Mouse (Mus musculus) kidney, embryonic 16.5 days (tissue): Measurements from ENCODE around the gene Eddm3b. TPM values are rescaled to one million over a fixed set of nuclear protein-coding genes. Genes with fewer than 3 reads are reported as not detected.

Experiments used
- ATAC-seq: fragments of 200-750 bp; cut with Nextera tagmentation; 2 replicates; pipeline ENCODE4 v1.8.0; 2017; ENCODE audit warnings: moderate TSS enrichment; ENCODE audit not compliant: low FRiP score, low TSS enrichment
- H3K27ac ChIP-seq: fragments of 300-500 bp; sonication (generic); 2 replicates; pipeline ENCODE4 v1.5.1; 2014; ENCODE audit warnings: low read length
- H3K27me3 ChIP-seq: fragments of 300-500 bp; sonication (generic); 2 replicates; pipeline ENCODE4 v1.6.1; 2014; ENCODE audit warnings: low read length, control low read depth, mixed read lengths; ENCODE audit not compliant: insufficient read depth
- H3K36me3 ChIP-seq: fragments of 300-500 bp; sonication (generic); 2 replicates; pipeline ENCODE4 v1.6.1; 2014; ENCODE audit warnings: low read length, control low read depth, mixed read lengths; ENCODE audit not compliant: insufficient read depth
- H3K4me1 ChIP-seq: fragments of 300-500 bp; sonication (generic); 2 replicates; pipeline ENCODE4 v1.6.1; 2014; ENCODE audit warnings: low read length, control low read depth, mixed read lengths; ENCODE audit not compliant: insufficient read depth
- H3K4me2 ChIP-seq: fragments of 300-500 bp; sonication (generic); replicated peaks from 2 replicates; pipeline ENCODE4 v1.6.1; 2014; ENCODE audit warnings: low read depth, low read length
- H3K4me3 ChIP-seq: fragments of 300-500 bp; sonication (generic); 2 replicates; pipeline ENCODE4 v1.5.1; 2014; ENCODE audit warnings: mild to moderate bottlenecking, low read length
- H3K9ac ChIP-seq: fragments of 300-500 bp; sonication (generic); replicated peaks from 2 replicates; pipeline ENCODE4 v1.6.1; 2014; ENCODE audit warnings: low read length
- H3K9me3 ChIP-seq: fragments of 300-500 bp; sonication (generic); 2 replicates; pipeline ENCODE4 v1.6.1; 2016; ENCODE audit warnings: low read length, control low read depth
- whole genome bisulfite sequencing: fragments of 180-500 bp; shearing (Covaris S2); extraction: QIAGEN DNeasy Blood & Tissue Kit; methylation state at CpG from one replicate; pipeline ENCODE4 v1.1.7; 2014; 5-methylcytosine and 5-hydroxymethylcytosine counted together
- polyA plus RNA-seq: library from polyadenylated mRNA; unstranded; fragments of >200 nt; fragmentation: Nextera tagmentation; extraction: Ambion mirVana; gene quantifications from 2 replicates; pipeline ENCODE4 v1.2.1, GENCODE M21; 2015

Gene Eddm3b
- polyA plus RNA-seq, 1 experiment from 2014 or later = 2.2 TPM

GRCm38 (mm10) chr14:51085911-51086310, 28.3 kb upstream of the Eddm3b start:
- peaks cover 6% of the 10 kb centered on the region for H3K27me3 ChIP-seq
- no peak overlapping the region for H3K27ac ChIP-seq
- H3K4me3 ChIP-seq = no peak overlapping the region
- no peak overlapping the region for H3K9ac ChIP-seq
- no peak overlapping the region for H3K4me2 ChIP-seq
- no peaks in the 10 kb centered on the region for H3K9me3 ChIP-seq
- WGBS = 70% methylated on average over 4 of the region's 4 CpGs
- no peaks in the 10 kb centered on the region for H3K36me3 ChIP-seq
- peaks cover 10% of the 10 kb centered on the region; the same call in 1 of the 2 replicates for H3K4me1 ChIP-seq
- no peak for ATAC-seq

- Histone ChIP-seq H3K9ac (no peak overlapping the region), H3K4me2 (peak overlapping the region; percentile 80), H3K27me3 (0 out of 2 replicates have a peak, but pooled peaks cover 3% of the 10 kb centered on the region), H3K9me3 (no peaks in the 10 kb centered on the region), H3K27ac (no peak overlapping the region; the same call in 1 of the 2 replicates), H3K4me1 (peaks cover 15% of the 10 kb centered on the region), H3K36me3 (no peaks in the 10 kb centered on the region), H3K4me3 (peak overlapping the region; percentile 89)
- no peak for ATAC-seq
- WGBS = 11% methylated on average over 9 of the region's 9 CpGs
These were observed 26.5 kb upstream of the Eddm3b start for GRCm38 (mm10) chr14:51087762-51088161.

DNA sequence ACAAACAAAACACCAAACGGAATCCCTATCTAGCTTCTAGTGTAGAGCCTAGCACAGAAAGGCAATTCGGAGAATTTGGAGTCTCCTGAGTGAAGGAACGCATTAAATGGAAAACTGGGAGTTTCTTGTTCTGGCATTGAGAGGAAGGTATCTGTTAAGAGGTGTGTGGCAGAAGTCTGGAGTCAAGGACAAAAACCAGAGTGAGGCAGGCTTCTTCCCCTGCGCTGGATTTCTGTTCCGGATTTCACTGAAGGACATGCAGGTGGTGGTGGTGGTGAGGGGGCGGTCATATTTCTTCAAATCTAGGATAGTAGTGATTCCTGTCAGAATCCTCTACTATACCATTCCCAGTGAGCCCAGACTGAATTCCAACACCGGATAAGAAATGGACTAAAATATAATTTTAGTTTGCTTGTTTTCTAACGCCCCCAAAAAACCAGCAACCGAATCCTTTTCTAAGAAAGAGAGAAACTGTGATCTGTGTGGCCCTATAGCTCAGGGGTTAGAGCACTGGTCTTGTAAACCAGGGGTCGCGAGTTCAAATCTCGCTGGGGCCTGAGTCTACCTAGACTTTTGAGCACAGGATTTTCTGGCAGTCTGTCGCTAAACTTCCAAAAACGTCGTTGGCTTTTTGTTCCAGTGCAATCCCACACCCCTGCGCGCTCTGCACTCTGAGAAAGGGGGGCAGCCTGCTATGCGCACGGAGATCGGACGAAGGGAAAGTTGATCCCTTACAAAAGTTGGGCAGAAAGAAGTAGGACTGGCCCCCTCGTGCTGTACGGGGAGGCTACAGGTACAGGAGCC, 25.9 kb upstream of the Eddm3b start:
- no peaks in the 10 kb centered on the region for H3K9me3 ChIP-seq
- no peaks in the 10 kb centered on the region for H3K36me3 ChIP-seq
- 0 out of 2 replicates have a peak, but pooled peaks cover 3% of the 10 kb centered on the region for H3K27me3 ChIP-seq
- ATAC-seq = peak; percentile 37
- H3K4me2 ChIP-seq = peak overlapping the region; percentile 80
- H3K4me3 ChIP-seq = peak overlapping the region; percentile 89
- H3K27ac ChIP-seq = peak overlapping the region; percentile 93
- peak overlapping the region; percentile 79 for H3K9ac ChIP-seq
- under 1% methylated on average over 23 of the region's 23 CpGs for WGBS
- peaks cover 12% of the 10 kb centered on the region for H3K4me1 ChIP-seq

- H3K9ac ChIP-seq = peak overlapping the region; percentile 79
- 0% methylated on average over 34 of the region's 34 CpGs for WGBS
- ATAC-seq = peak; percentile 95
- no peaks in the 10 kb centered on the region for H3K9me3 ChIP-seq
- no peaks in the 10 kb centered on the region for H3K36me3 ChIP-seq
- H3K4me1 ChIP-seq = peaks cover 8% of the 10 kb centered on the region
- H3K27ac ChIP-seq = peak overlapping the region; percentile 93
- H3K4me3 ChIP-seq = peak overlapping the region; percentile 89
- 0 out of 2 replicates have a peak, but pooled peaks cover 3% of the 10 kb centered on the region for H3K27me3 ChIP-seq
- H3K4me2 ChIP-seq = peak overlapping the region; percentile 80
These were observed 25.1 kb upstream of the Eddm3b start for GRCm38 (mm10) chr14:51088970-51089673.

GRCm38 (mm10) chr14:51089674-51090076, 24.6 kb upstream of the Eddm3b start:
- Histone ChIP-seq H3K27me3 (no peaks in the 10 kb centered on the region), H3K27ac (peak overlapping the region; percentile 93), H3K9ac (peak overlapping the region; percentile 70), H3K4me1 (peaks cover 8% of the 10 kb centered on the region), H3K36me3 (no peaks in the 10 kb centered on the region), H3K4me3 (peak overlapping the region; percentile 89), H3K9me3 (no peaks in the 10 kb centered on the region), H3K4me2 (peak overlapping the region; percentile 80)
- ATAC-seq = no peak
- under 1% methylated on average over 15 of the region's 15 CpGs for WGBS

DNA sequence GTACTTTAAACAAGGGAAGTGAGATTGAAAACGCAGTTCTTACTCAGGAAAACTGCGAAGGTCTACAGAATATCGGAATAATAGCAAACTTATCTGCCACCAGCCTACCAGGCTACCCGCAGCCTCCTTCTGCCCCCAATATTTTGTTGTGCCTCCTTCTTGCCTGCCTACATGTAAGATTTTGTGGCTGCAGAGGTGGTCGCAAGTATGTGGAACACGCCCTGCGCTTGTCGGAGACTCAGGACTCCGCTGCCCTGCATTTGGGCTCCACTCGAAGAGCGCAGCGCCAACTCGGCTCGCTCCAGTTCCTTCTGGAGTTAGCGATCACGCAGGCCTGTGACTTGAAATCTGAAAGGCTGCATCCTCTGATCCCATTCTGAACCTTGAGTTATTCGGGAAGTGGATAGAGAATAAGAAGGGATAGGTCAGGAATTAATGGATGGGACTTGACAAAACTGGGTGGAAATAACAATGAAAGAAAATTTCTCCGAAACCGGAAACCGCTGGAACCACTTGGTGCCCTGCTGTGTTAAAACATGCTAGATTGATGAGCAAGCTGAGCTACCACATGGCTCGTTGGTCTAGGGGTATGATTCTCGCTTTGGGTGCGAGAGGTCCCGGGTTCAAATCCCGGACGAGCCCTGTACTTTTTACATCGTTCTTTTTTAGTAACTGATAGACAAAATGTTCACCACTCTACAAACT, 24.0 kb upstream of the Eddm3b start:
- Histone ChIP-seq H3K27ac (peak overlapping the region; percentile 93), H3K27me3 (no peaks in the 10 kb centered on the region), H3K36me3 (no peaks in the 10 kb centered on the region), H3K9ac (peak overlapping the region; percentile 79), H3K4me2 (peak overlapping the region; percentile 80), H3K4me3 (peak overlapping the region; percentile 89), H3K9me3 (no peaks in the 10 kb centered on the region), H3K4me1 (peaks cover 8% of the 10 kb centered on the region)
- WGBS = under 1% methylated on average over 27 of the region's 27 CpGs
- peak; percentile 49; the same call in 1 of the 2 replicates for ATAC-seq

- H3K4me1 ChIP-seq = peaks cover 13% of the 10 kb centered on the region
- ATAC-seq = peak; percentile 10; the same call in 1 of the 2 replicates
- peak within 1 kb of the TSS; percentile 79 for H3K9ac ChIP-seq
- peak within 1 kb of the TSS; percentile 93 for H3K27ac ChIP-seq
- H3K36me3 ChIP-seq = no peaks in the 10 kb centered on the region
- peak within 1 kb of the TSS; percentile 80 for H3K4me2 ChIP-seq
- no peaks in the 10 kb centered on the region for H3K9me3 ChIP-seq
- H3K27me3 ChIP-seq = no peaks in the 10 kb centered on the region
- H3K4me3 ChIP-seq = peak within 1 kb of the TSS; percentile 89
- 6% methylated on average over 33 of the region's 33 CpGs for WGBS
These were observed 23.0 kb upstream of the Eddm3b start, which contains the start of the genes Rnase4 and Ang for GRCm38 (mm10) chr14:51090921-51091900. Gene Rnase4, plus strand, starts transcription at chr14:51091077. Gene Ang, plus strand, starts transcription at chr14:51091150.

GRCm38 (mm10) chr14:51092073-51092620, 22.1 kb upstream of the Eddm3b start:
- Histone ChIP-seq H3K4me3 (peak overlapping the region; percentile 89), H3K27ac (no peak overlapping the region), H3K9ac (no peak overlapping the region), H3K36me3 (no peaks in the 10 kb centered on the region), H3K9me3 (no peaks in the 10 kb centered on the region), H3K4me2 (peak overlapping the region; percentile 80), H3K27me3 (no peaks in the 10 kb centered on the region), H3K4me1 (peaks cover 13% of the 10 kb centered on the region)
- WGBS = 51% methylated on average over 8 of the region's 8 CpGs
- no peak for ATAC-seq
